Mouse (Mus musculus): Measurements from ENCODE around the gene Uty. TPM values are rescaled to one million over a fixed set of nuclear protein-coding genes. Genes with fewer than 3 reads are reported as not detected.

Uty gene
- not detected in 2 replicates for polyA plus RNA-seq (2015; fragmentation: Nextera tagmentation; extraction: Ambion mirVana)

- under 1% methylated on average over 16 of the region's 21 CpGs for WGBS
Measured at GRCm38 (mm10) chrY:1245426-1245863, at the start of gene Uty. Gene Uty (minus strand): TSS chrY:1245759.

DNA sequence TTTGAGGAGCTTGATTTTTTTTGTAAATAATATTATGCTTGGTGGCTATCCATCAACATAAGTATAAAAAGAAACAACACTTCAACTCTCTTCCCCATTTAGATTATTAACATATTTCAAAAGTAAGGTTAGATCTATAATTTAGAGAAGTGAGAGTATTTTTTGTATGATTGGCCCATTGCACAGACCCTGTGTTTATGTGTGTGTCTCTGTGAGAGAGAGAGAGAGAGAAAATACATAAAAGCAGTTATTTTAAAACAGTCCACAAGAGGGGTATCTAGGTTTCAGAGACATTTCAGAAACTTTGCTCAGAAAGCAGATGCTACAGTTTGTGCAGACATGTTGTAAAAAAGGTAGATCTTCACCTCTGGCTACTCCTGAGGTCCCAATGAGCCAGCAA, 48.1 kb upstream of the Uty start:
- DNase-seq (ENCODE audit: low spot score), result no peak
- TF ChIP-seq CTCF (IDR thresholded peaks at IDR 0.05), result no peak
- TF ChIP-seq EP300 (IDR thresholded peaks at IDR 0.05), result no peak
- no peak overlapping the region for H3K9ac ChIP-seq (replicated peaks; ENCODE audit: low read depth)
- H3K36me3 ChIP-seq (ENCODE audit: insufficient read depth, low read length), result no peaks in the 10 kb centered on the region
- no peaks in the 10 kb centered on the region for H3K27me3 ChIP-seq (replicated peaks; ENCODE audit: insufficient read depth, low read length)
- H3K4me2 ChIP-seq (replicated peaks; ENCODE audit: low read depth, low read length), result no peak overlapping the region
- no peaks in the 10 kb centered on the region for H3K4me1 ChIP-seq (ENCODE audit: insufficient read depth, low read depth, low read length)
- no peak overlapping the region for H3K4me3 ChIP-seq (ENCODE audit: low read depth, low read length)
- H3K9me3 ChIP-seq (ENCODE audit: low read length), result no peaks in the 10 kb centered on the region
- no peak overlapping the region for H3K27ac ChIP-seq (ENCODE audit: low read length)
- ATAC-seq, result no peak

More at GRCm38 (mm10) chrY:1245426-1245863, at the start of gene Uty:
- H3K36me3 ChIP-seq (ENCODE audit: insufficient read depth, low read length), result no peaks in the 10 kb centered on the region
- ATAC-seq (peak; percentile 95), DNase-seq (ENCODE audit: low spot score) (peak; percentile 74)
- TF ChIP-seq EP300 (IDR thresholded peaks at IDR 0.05) (no peak), CTCF (IDR thresholded peaks at IDR 0.05) (no peak)
- peak within 1 kb of the TSS; percentile 42 for H3K4me3 ChIP-seq (ENCODE audit: low read depth, low read length)
- no peaks in the 10 kb centered on the region for H3K4me1 ChIP-seq (ENCODE audit: insufficient read depth, low read depth, low read length)
- H3K4me2 ChIP-seq (replicated peaks; ENCODE audit: low read depth, low read length), result peak within 1 kb of the TSS; percentile 34
- H3K27ac ChIP-seq (ENCODE audit: low read length), result peak within 1 kb of the TSS; percentile 78
- H3K9ac ChIP-seq (replicated peaks; ENCODE audit: low read depth), result peak within 1 kb of the TSS; percentile 39
- no peaks in the 10 kb centered on the region for H3K27me3 ChIP-seq (replicated peaks; ENCODE audit: insufficient read depth, low read length)
- H3K9me3 ChIP-seq (ENCODE audit: low read length), result no peaks in the 10 kb centered on the region

GRCm38 (mm10) chrY:1286171-1286795, 40.7 kb upstream of the Uty start, which contains the start of gene Ddx3y:
Gene Ddx3y (minus strand): TSS chrY:1286629.
- Histone ChIP-seq H3K4me2 (replicated peaks; ENCODE audit: low read depth, low read length) (peak within 1 kb of the TSS; percentile 5; the same call in 1 of the 2 replicates), H3K27me3 (replicated peaks; ENCODE audit: insufficient read depth, low read length) (no peaks in the 10 kb centered on the region), H3K9ac (replicated peaks; ENCODE audit: low read depth) (peak within 1 kb of the TSS; percentile 34; the same call in 1 of the 2 replicates), H3K4me3 (ENCODE audit: low read depth, low read length) (peak within 1 kb of the TSS; percentile 38), H3K9me3 (ENCODE audit: low read length) (no peaks in the 10 kb centered on the region), H3K36me3 (ENCODE audit: insufficient read depth, low read length) (no peaks in the 10 kb centered on the region), H3K4me1 (ENCODE audit: insufficient read depth, low read depth, low read length) (no peaks in the 10 kb centered on the region), H3K27ac (ENCODE audit: low read length) (peak within 1 kb of the TSS; percentile 69; the same call in 1 of the 2 replicates)
- ATAC-seq, result peak; percentile 98
- WGBS, result 6% methylated on average over 30 of the region's 31 CpGs
- DNase-seq (ENCODE audit: low spot score), result peak; percentile 78
- TF ChIP-seq CTCF (IDR thresholded peaks at IDR 0.05), result no peak
- no peak for TF ChIP-seq EP300 (IDR thresholded peaks at IDR 0.05)

- TF ChIP-seq EP300 (IDR thresholded peaks at IDR 0.05), result no peak
- TF ChIP-seq CTCF (IDR thresholded peaks at IDR 0.05), result no peak
- H3K9me3 ChIP-seq (ENCODE audit: low read length), result no peaks in the 10 kb centered on the region
- peak overlapping the region; percentile 38 for H3K4me3 ChIP-seq (ENCODE audit: low read depth, low read length)
- peak; percentile 14 for DNase-seq (ENCODE audit: low spot score)
- no peaks in the 10 kb centered on the region for H3K27me3 ChIP-seq (replicated peaks; ENCODE audit: insufficient read depth, low read length)
- H3K4me2 ChIP-seq (replicated peaks; ENCODE audit: low read depth, low read length), result peak overlapping the region; percentile 5; the same call in 1 of the 2 replicates
- peak overlapping the region; percentile 69; the same call in 1 of the 2 replicates for H3K27ac ChIP-seq (ENCODE audit: low read length)
- ATAC-seq, result peak; percentile 56
- peak overlapping the region; percentile 34; the same call in 1 of the 2 replicates for H3K9ac ChIP-seq (replicated peaks; ENCODE audit: low read depth)
- H3K4me1 ChIP-seq (ENCODE audit: insufficient read depth, low read depth, low read length), result no peaks in the 10 kb centered on the region
- WGBS, result 4% methylated on average over 12 of the region's 12 CpGs
- H3K36me3 ChIP-seq (ENCODE audit: insufficient read depth, low read length), result no peaks in the 10 kb centered on the region
Measured at GRCm38 (mm10) chrY:1285735-1286134, 40.2 kb upstream of the Uty start.

DNA sequence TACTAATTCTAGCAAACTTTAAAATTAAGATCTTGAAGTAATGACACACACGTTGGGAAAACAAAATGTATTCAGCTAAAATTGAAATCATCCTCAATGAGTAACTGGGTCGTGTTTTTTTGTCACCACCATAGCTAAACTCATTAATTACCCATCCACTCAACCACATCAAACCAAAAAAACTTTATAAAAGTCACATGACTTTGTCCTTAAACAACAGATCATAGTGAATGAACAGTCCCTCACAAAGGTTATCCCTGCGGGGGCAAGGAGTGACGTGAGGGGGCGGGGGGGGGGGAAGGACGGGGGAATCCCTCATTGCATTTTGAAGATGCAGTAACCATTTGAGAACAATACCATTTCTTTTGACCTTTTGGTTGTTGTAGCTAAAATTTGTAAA, 558 bp upstream of the Uty start:
- Histone ChIP-seq H3K27ac (ENCODE audit: low read length) (no peak overlapping the region), H3K36me3 (ENCODE audit: insufficient read depth, low read length) (no peaks in the 10 kb centered on the region), H3K4me1 (ENCODE audit: insufficient read depth, low read depth, low read length) (no peaks in the 10 kb centered on the region), H3K27me3 (replicated peaks; ENCODE audit: insufficient read depth, low read length) (no peaks in the 10 kb centered on the region), H3K9ac (replicated peaks; ENCODE audit: low read depth) (no peak overlapping the region), H3K4me2 (replicated peaks; ENCODE audit: low read depth, low read length) (no peak overlapping the region), H3K9me3 (ENCODE audit: low read length) (no peaks in the 10 kb centered on the region), H3K4me3 (ENCODE audit: low read depth, low read length) (no peak overlapping the region)
- WGBS, result 42% methylated on average over 5 of the region's 6 CpGs
- DNase-seq (ENCODE audit: low spot score) (no peak), ATAC-seq (no peak)
- TF ChIP-seq EP300 (IDR thresholded peaks at IDR 0.05), result no peak
- no peak for TF ChIP-seq CTCF (IDR thresholded peaks at IDR 0.05)

DNA sequence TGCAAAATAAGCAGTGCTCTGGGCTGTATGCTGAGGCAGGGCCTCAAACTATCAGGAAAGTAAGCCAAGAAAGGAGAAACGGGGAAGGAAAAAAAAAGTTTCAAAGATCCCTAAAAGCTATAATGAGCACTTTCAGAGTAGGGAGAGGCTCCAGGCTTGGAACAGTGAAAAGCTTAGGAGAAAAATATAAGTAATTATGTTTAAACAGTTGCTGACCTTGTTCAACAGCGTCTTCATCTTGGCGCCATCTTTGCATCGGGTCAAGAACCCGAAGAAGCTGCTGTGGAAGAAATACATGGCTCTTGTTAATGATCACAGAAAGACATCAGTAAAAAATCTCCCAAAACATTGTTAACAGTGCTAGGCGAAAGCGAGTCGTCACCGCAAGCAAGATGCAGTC, 619 bp downstream of the Uty start:
- H3K27ac ChIP-seq (ENCODE audit: low read length), result peak overlapping the region; percentile 78
- H3K36me3 ChIP-seq (ENCODE audit: insufficient read depth, low read length), result no peaks in the 10 kb centered on the region
- WGBS, result under 1% methylated on average over 9 of the region's 9 CpGs
- peak overlapping the region; percentile 42 for H3K4me3 ChIP-seq (ENCODE audit: low read depth, low read length)
- DNase-seq (ENCODE audit: low spot score) (peak; percentile 4), ATAC-seq (0 out of 2 replicates have a peak, but pooled peaks have one; percentile 3)
- peak overlapping the region; percentile 34 for H3K4me2 ChIP-seq (replicated peaks; ENCODE audit: low read depth, low read length)
- H3K4me1 ChIP-seq (ENCODE audit: insufficient read depth, low read depth, low read length), result no peaks in the 10 kb centered on the region
- no peaks in the 10 kb centered on the region for H3K27me3 ChIP-seq (replicated peaks; ENCODE audit: insufficient read depth, low read length)
- no peak for TF ChIP-seq CTCF (IDR thresholded peaks at IDR 0.05)
- no peak for TF ChIP-seq EP300 (IDR thresholded peaks at IDR 0.05)
- peak overlapping the region; percentile 39 for H3K9ac ChIP-seq (replicated peaks; ENCODE audit: low read depth)
- no peaks in the 10 kb centered on the region for H3K9me3 ChIP-seq (ENCODE audit: low read length)

Measured in lung, postnatal 0 days (tissue).